Mouse (Mus musculus) thymus, postnatal 4 days (tissue): ENCODE results near the gene Cfap73.

Source experiments
- DNase-seq: peaks from one replicate; pipeline ENCODE4 v3.0.0; 2021

Cfap73 gene

GRCm38 (mm10) chr5:120634131-120634530 is at the start of gene Cfap73:
Cfap73 (minus strand) TSS chr5:120634235.
- DNase-seq = no peak

GRCm38 (mm10) chr5:120682982-120683771 is 49.1 kb upstream of the Cfap73 start:
- DNase-seq = peak; percentile 51

GRCm38 (mm10) chr5:120680918-120681317 is 46.9 kb upstream of the Cfap73 start:
- DNase-seq = no peak

- DNase-seq = peak; percentile 73
Observed at GRCm38 (mm10) chr5:120679676-120680555, 45.9 kb upstream of the Cfap73 start.

- peak; percentile 55 for DNase-seq
Observed at GRCm38 (mm10) chr5:120677516-120677915, 43.5 kb upstream of the Cfap73 start.

GRCm38 (mm10) chr5:120674229-120675145 is 40.5 kb upstream of the Cfap73 start:
- DNase-seq = peak; percentile 82

GRCm38 (mm10) chr5:120673626-120674025 is 39.6 kb upstream of the Cfap73 start:
- peak; percentile 90 for DNase-seq

GRCm38 (mm10) chr5:120671865-120672264 is 37.8 kb upstream of the Cfap73 start:
- no peak for DNase-seq

GRCm38 (mm10) chr5:120670132-120670531 is 36.1 kb upstream of the Cfap73 start:
- DNase-seq = no peak

GRCm38 (mm10) chr5:120668761-120669160 is 34.7 kb upstream of the Cfap73 start:
- DNase-seq = no peak

GRCm38 (mm10) chr5:120664888-120665287 is 30.9 kb upstream of the Cfap73 start:
- DNase-seq = peak; percentile 60

GRCm38 (mm10) chr5:120660816-120661215 is 26.8 kb upstream of the Cfap73 start:
- peak; percentile 47 for DNase-seq

GRCm38 (mm10) chr5:120656281-120656751 is 22.3 kb upstream of the Cfap73 start:
- DNase-seq = no peak

GRCm38 (mm10) chr5:120653873-120654272 is 19.8 kb upstream of the Cfap73 start:
- no peak for DNase-seq

GRCm38 (mm10) chr5:120652915-120653701 is 19.1 kb upstream of the Cfap73 start:
- DNase-seq = no peak

GRCm38 (mm10) chr5:120651230-120651629 is 17.2 kb upstream of the Cfap73 start:
- DNase-seq = no peak

GRCm38 (mm10) chr5:120649938-120650337 is 15.9 kb upstream of the Cfap73 start:
- DNase-seq = peak; percentile 52

- peak; percentile 75 for DNase-seq
Observed at GRCm38 (mm10) chr5:120649374-120649933, 15.4 kb upstream of the Cfap73 start.

- DNase-seq = peak; percentile 95
Observed at GRCm38 (mm10) chr5:120648569-120649373, 14.7 kb upstream of the Cfap73 start, which contains the start of gene Rasal1. Rasal1 (plus strand) TSS chr5:120648812.

- peak; percentile 58 for DNase-seq
Observed at GRCm38 (mm10) chr5:120647814-120648491, 13.9 kb upstream of the Cfap73 start.
